Mouse (Mus musculus) layer of hippocampus, adult 18-20 months (tissue): ENCODE results near the gene Ncbp3. TPM values are rescaled to one million over a fixed set of nuclear protein-coding genes. Genes with fewer than 3 reads are reported as not detected.

Source experiments
- DNase-seq, 2 experiments: peaks; one replicate each; pipeline ENCODE4 v3.0.0; 2022; ENCODE audit warnings: low spot score in 2 of 2
- total RNA-seq, 2 experiments: library from RNA; stranded (reverse); gene quantifications; 2 replicates each; pipeline ENCODE4 v1.2.3; 2021

The Ncbp3 gene
- total RNA-seq, 2 experiments from 2014 or later, result 9.3 to 10.4 TPM

DNA sequence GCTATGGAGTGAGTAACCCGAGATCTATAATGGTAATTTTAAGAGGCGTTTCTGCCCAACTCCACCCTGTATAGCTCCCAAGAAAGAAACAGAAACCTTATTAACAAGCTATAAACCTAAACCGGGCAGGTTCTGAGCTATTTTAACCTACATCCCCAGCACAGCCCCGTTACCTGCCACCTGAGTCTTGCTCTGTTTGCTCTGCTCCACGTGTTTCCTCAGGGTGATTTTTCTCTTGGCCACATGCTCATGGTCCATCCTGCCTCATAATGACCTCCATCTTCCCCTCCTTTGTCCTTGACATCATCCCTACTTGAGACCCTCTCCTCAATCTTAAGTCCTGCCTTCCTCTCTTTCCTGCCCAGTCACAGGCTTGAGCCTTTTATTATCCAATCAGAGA, 86.6 kb downstream of the Ncbp3 start:
- no peak for DNase-seq

- no peak for DNase-seq
Measured at GRCm38 (mm10) chr11:73136587-73136986, 89.0 kb downstream of the Ncbp3 start.

GRCm38 (mm10) chr11:73137116-73137515, 89.5 kb downstream of the Ncbp3 start:
- DNase-seq, result no peak

DNA sequence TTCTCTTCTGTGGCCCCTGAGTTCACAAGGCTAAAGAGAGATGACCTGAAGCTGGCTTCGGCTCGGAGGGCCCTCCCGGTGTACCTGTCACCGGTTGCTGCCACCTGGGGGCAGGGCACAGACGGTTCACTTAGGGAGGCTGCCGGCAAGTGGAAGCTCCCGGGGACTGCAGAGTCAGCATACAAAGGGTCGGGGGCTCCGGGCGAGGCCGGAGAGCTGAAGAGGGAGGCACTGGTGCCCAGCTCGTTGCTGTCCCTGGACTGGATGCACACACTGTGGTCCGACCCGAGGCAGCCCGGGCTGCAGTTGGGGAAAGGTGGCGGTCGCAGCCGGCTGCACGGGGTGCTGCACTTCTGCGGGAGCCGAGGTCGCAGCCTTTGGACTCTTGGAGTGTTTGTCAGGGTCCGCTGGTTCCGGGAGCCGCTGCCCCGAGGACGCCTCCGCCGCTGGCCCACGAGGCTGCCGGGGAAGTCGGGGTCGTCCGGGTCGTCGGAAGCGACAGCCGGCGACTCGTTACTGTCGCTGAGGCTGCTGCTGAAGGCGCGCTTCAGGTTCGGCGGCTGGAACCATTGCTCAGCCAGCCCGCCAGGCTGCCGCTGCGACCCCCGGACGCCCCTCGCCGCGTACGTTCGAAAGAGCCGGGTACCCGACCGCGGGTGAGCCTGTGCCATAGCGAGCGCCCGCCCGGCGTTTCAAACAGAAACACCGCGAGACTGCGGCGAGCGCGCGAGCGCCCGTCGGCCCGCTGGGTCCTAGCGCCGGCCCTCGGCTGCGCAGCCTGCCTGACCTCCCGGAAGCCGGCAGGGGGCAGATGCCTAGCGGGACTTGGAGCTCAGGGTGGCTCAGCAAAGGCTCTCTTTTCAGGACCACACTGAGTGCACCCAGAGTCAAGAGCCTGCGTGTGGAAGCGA, 90.3 kb downstream of the Ncbp3 start, which contains the start of gene Haspin:
TSS of gene Haspin (minus strand) at position 704 of the 911 bp plus-strand sequence.
- DNase-seq, result peak; percentile 86 to 90

Other genes with a start within 250 kb of the Ncbp3 start
- gene Atp2a3, start 86.6 kb upstream of the Ncbp3 start, total RNA-seq, result 1 to 10 TPM; 5.3 to 5.5 TPM
- gene P2rx1, start 48.7 kb upstream of the Ncbp3 start, total RNA-seq, result under 1 TPM; 0.25 to 0.27 TPM
- gene Camkk1, start 28.8 kb upstream of the Ncbp3 start, total RNA-seq, result 100 to 1,000 TPM; 175 to 178 TPM
- under 1 TPM; 0.10 to 0.17 TPM for gene Itgae, start 42.8 kb downstream of the Ncbp3 start, total RNA-seq
- gene Haspin, start 90.5 kb downstream of the Ncbp3 start, total RNA-seq, result under 1 TPM; 0.10 to 0.15 TPM
- 1 to 10 TPM; 1.4 to 2.5 TPM for gene P2rx5, start 112.6 kb downstream of the Ncbp3 start, total RNA-seq
- gene Emc6, start 129.3 kb downstream of the Ncbp3 start, total RNA-seq, result 10 to 100 TPM; 51.6 to 52.4 TPM
- 1 to 10 TPM; 8.6 to 8.7 TPM for gene Tax1bp3, start 129.3 kb downstream of the Ncbp3 start, total RNA-seq
- gene Ctns, start 151.3 kb downstream of the Ncbp3 start, total RNA-seq, result 10 to 100 TPM; 21.1 to 22.1 TPM
- gene Shpk, start 151.7 kb downstream of the Ncbp3 start, total RNA-seq, result 1 to 10 TPM; 3.7 to 4.0 TPM
- under 1 TPM in 1 of 2 experiments, not detected in 1; 0.23 TPM for gene Trpv1, start 186.5 kb downstream of the Ncbp3 start, total RNA-seq
- under 1 TPM; 0.41 to 0.45 TPM for gene Trpv3, start 219.6 kb downstream of the Ncbp3 start, total RNA-seq